ENCODE assay signal across 26 mouse cellular contexts in genomic region chr12:79341291-79341845, GRCm38 (mm10). TPM values are rescaled to one million over a fixed set of nuclear protein-coding genes. Genes with fewer than 3 reads are reported as not detected.
DNase-seq lines count a peak whose midpoint lies in the region; ATAC-seq lines count a peak whose summit lies in the region.
"Had no signal": no experiment of that assay in that cellular context is flagged by ENCODE, and none has a peak within 500 bp of the region (broad histone marks: within the 10 kb centered on the region; RNA-seq: fewer than 3 reads in every experiment).

No protein-coding gene starts in this region.

- no peaks in the 10 kb centered on the region; the same call in 1 of the 2 replicates for H3K4me1 ChIP-seq in intestine, embryonic 14.5 days (replicated peaks; ENCODE audit: control insufficient read depth, insufficient read depth, low read length)
- peaks cover 7% of the 10 kb centered on the region; the same call in 1 of the 2 replicates for H3K4me1 ChIP-seq in intestine, embryonic 16.5 days (ENCODE audit: control insufficient read depth, insufficient read depth, low read length)
- H3K4me1 ChIP-seq in kidney, embryonic 16.5 days (ENCODE audit: insufficient read depth, low read length) = peaks cover 11% of the 10 kb centered on the region; the same call in 1 of the 2 replicates
- H3K4me1 ChIP-seq: forebrain, embryonic 13.5 days; heart, embryonic 10.5 days; heart, embryonic 13.5 days had no signal

- H3K9ac ChIP-seq in intestine, embryonic 14.5 days (ENCODE audit: low read length) = no peak overlapping the region
- no peak overlapping the region for H3K9ac ChIP-seq in intestine, embryonic 16.5 days (ENCODE audit: low read depth, low read length)
- no peak overlapping the region for H3K9ac ChIP-seq in kidney, embryonic 16.5 days (replicated peaks; ENCODE audit: low read length)
- H3K9ac ChIP-seq: forebrain, embryonic 13.5 days; heart, embryonic 13.5 days; hindbrain, embryonic 14.5 days had no signal

- peak; percentile 38 for DNase-seq in intestine, embryonic 14.5 days (ENCODE audit: low spot score)
- no peak for DNase-seq in kidney, postnatal 10 days
- peak; percentile 89 for DNase-seq in ES-CJ7 (ENCODE audit: low read depth, low spot score)
- DNase-seq in R1 (ENCODE audit: low read depth, low spot score) = peak; percentile 88
- no peak for DNase-seq in embryo, embryonic 11 days
- no peak for DNase-seq in layer of hippocampus, adult 9-10 months (ENCODE audit: low spot score)
- DNase-seq: adrenal gland, adult 8-10 months; adrenal gland, postnatal 25 days; B cell, adult 2 months; cerebellum, adult 11-12 months; cerebellum, adult 8-10 months; cerebellum, postnatal 10 days; cerebellum, postnatal 36 days; gastrocnemius, adult 2 months had no signal

- WGBS in intestine, embryonic 14.5 days = 61% methylated on average over 6 of the region's 6 CpGs
- 53% methylated on average over 6 of the region's 6 CpGs for WGBS in intestine, embryonic 16.5 days
- 35% methylated on average over 6 of the region's 6 CpGs for WGBS in kidney, embryonic 16.5 days

- ATAC-seq in intestine, embryonic 14.5 days (replicated peaks; ENCODE audit: low FRiP score, low TSS enrichment, low read depth) = no peak
- ATAC-seq in intestine, embryonic 16.5 days = no peak
- ATAC-seq in kidney, embryonic 16.5 days (ENCODE audit: low FRiP score, low TSS enrichment) = peak; percentile 86
- ATAC-seq: activated CD4-positive, CD25-positive, alpha-beta regulatory T cell, adult 4 months; forebrain, embryonic 13.5 days; forebrain, embryonic 16.5 days; hindbrain, postnatal 0 days; inflammation-experienced regulatory T-cells, adult 6 months had no signal

- no peak overlapping the region for H3K27ac ChIP-seq in intestine, embryonic 14.5 days (ENCODE audit: low read depth)
- no peak overlapping the region for H3K27ac ChIP-seq in intestine, embryonic 16.5 days (ENCODE audit: low read length)
- H3K27ac ChIP-seq in kidney, embryonic 16.5 days (ENCODE audit: low read length) = peak overlapping the region; percentile 75
- H3K27ac ChIP-seq: forebrain, embryonic 10.5 days; forebrain, embryonic 13.5 days; gastrocnemius, adult 2 months; heart, embryonic 10.5 days; heart, embryonic 13.5 days; hindbrain, embryonic 14.5 days; hindbrain, postnatal 0 days had no signal

- no peaks in the 10 kb centered on the region for H3K36me3 ChIP-seq in intestine, embryonic 14.5 days (ENCODE audit: control insufficient read depth, insufficient read depth, low read length)
- no peaks in the 10 kb centered on the region for H3K36me3 ChIP-seq in intestine, embryonic 16.5 days (ENCODE audit: control insufficient read depth, insufficient read depth, low read length)
- no peaks in the 10 kb centered on the region for H3K36me3 ChIP-seq in kidney, embryonic 16.5 days (ENCODE audit: insufficient read depth, low read length)
- H3K36me3 ChIP-seq: forebrain, embryonic 10.5 days; heart, embryonic 10.5 days; heart, embryonic 13.5 days had no signal

- H3K27me3 ChIP-seq in intestine, embryonic 14.5 days (replicated peaks; ENCODE audit: control insufficient read depth, insufficient read depth, low read length) = no peaks in the 10 kb centered on the region
- no peaks in the 10 kb centered on the region for H3K27me3 ChIP-seq in intestine, embryonic 16.5 days (replicated peaks; ENCODE audit: control insufficient read depth, insufficient read depth, low read length)
- no peaks in the 10 kb centered on the region for H3K27me3 ChIP-seq in kidney, embryonic 16.5 days (ENCODE audit: insufficient read depth, low read length)
- H3K27me3 ChIP-seq: CH12.LX; forebrain, embryonic 13.5 days; heart, embryonic 13.5 days had no signal

- H3K4me3 ChIP-seq in intestine, embryonic 14.5 days (ENCODE audit: low read depth, low read length) = no peak overlapping the region
- H3K4me3 ChIP-seq in intestine, embryonic 16.5 days (ENCODE audit: low read length) = no peak overlapping the region
- H3K4me3 ChIP-seq in kidney, embryonic 16.5 days (ENCODE audit: low read length) = no peak overlapping the region
- H3K4me3 ChIP-seq: forebrain, embryonic 10.5 days; forebrain, embryonic 13.5 days; gastrocnemius, adult 2 months; heart, embryonic 10.5 days; heart, embryonic 13.5 days had no signal

- H3K4me2 ChIP-seq in intestine, embryonic 14.5 days (ENCODE audit: low read length) = no peak overlapping the region
- H3K4me2 ChIP-seq in intestine, embryonic 16.5 days (ENCODE audit: low read depth, low read length) = no peak overlapping the region
- no peak overlapping the region for H3K4me2 ChIP-seq in kidney, embryonic 16.5 days (replicated peaks; ENCODE audit: low read depth, low read length)
- H3K4me2 ChIP-seq: forebrain, embryonic 13.5 days; heart, embryonic 13.5 days; hindbrain, embryonic 14.5 days had no signal

- H3K9me3 ChIP-seq in intestine, embryonic 14.5 days (ENCODE audit: control insufficient read depth, low read length) = no peaks in the 10 kb centered on the region
- H3K9me3 ChIP-seq in intestine, embryonic 16.5 days (ENCODE audit: control insufficient read depth, low read length) = no peaks in the 10 kb centered on the region
- no peaks in the 10 kb centered on the region for H3K9me3 ChIP-seq in kidney, embryonic 16.5 days (ENCODE audit: low read length)
- H3K9me3 ChIP-seq: forebrain, embryonic 10.5 days; forebrain, embryonic 13.5 days; heart, embryonic 10.5 days; heart, embryonic 13.5 days had no signal

RNA-seq across cellular contexts. Expression of gene Rad51b, which starts 44.3 kb away (rescaled TPM):
- polyA plus RNA-seq in intestine, embryonic 14.5 days (2014; fragmentation: Nextera tagmentation; extraction: Ambion mirVana) = 10.0 and 10.3 TPM in 2 replicates
- polyA plus RNA-seq in intestine, embryonic 16.5 days (2015; fragmentation: Nextera tagmentation; extraction: Ambion mirVana) = 6.2 and 6.8 TPM in 2 replicates
- 8.0 and 8.9 TPM in 2 replicates for polyA plus RNA-seq in kidney, embryonic 16.5 days (2015; fragmentation: Nextera tagmentation; extraction: Ambion mirVana)

RNA-seq across cellular contexts. Expression of gene Zfyve26, which starts 45.3 kb away (rescaled TPM):
- 12.5 and 17.9 TPM in 2 replicates for polyA plus RNA-seq in intestine, embryonic 14.5 days (2014; fragmentation: Nextera tagmentation; extraction: Ambion mirVana)
- polyA plus RNA-seq in intestine, embryonic 16.5 days (2015; fragmentation: Nextera tagmentation; extraction: Ambion mirVana) = 12.3 and 12.5 TPM in 2 replicates
- 11.2 and 17.7 TPM in 2 replicates for polyA plus RNA-seq in kidney, embryonic 16.5 days (2015; fragmentation: Nextera tagmentation; extraction: Ambion mirVana)

Comparison
In these comparisons a context has a peak if more than half of its experiments do, and no peak if none do; other contexts are left out.
1. DNase-seq: peak in intestine, embryonic 14.5 days (single experiment), ES-CJ7 (single experiment) and R1 (single experiment); none in kidney, postnatal 10 days (single experiment), embryo, embryonic 11 days (single experiment) and layer of hippocampus, adult 9-10 months (single experiment).